Mouse (Mus musculus) lung, postnatal 0 days (tissue): ENCODE measurements around the gene Pdhb. TPM values are rescaled to one million over a fixed set of nuclear protein-coding genes. Genes with fewer than 3 reads are reported as not detected.
A peak's percentile ranks its signal among the peaks of the same experiment; 100 is the strongest.
"Not testable (repeated sequence)": the region's sequence is repeated elsewhere in the genome, so short reads cannot be mapped to it uniquely, and the experiment has no call there.

Experiments used
- ATAC-seq: fragments of 200-750 bp; cut with Nextera tagmentation; 2 replicates; pipeline ENCODE4 v1.8.0; 2017; ENCODE audit warnings: moderate library complexity
- DNase-seq: peaks from one replicate; pipeline ENCODE4 v3.0.0-alpha.2; 2016; ENCODE audit warnings: low spot score
- H3K27ac ChIP-seq: fragments of 300-500 bp; sonication (generic); 2 replicates; pipeline ENCODE4 v1.5.1; 2014; ENCODE audit warnings: antibody characterized with exemption, mild to moderate bottlenecking, low read length, mixed read lengths
- H3K27me3 ChIP-seq: fragments of 300-500 bp; sonication (generic); replicated peaks from 2 replicates; pipeline ENCODE4 v1.6.1; 2014; ENCODE audit warnings: low read length, mixed read lengths; ENCODE audit not compliant: insufficient read depth
- H3K36me3 ChIP-seq: fragments of 300-500 bp; sonication (generic); 2 replicates; pipeline ENCODE4 v1.6.1; 2014; ENCODE audit warnings: low read length, mixed read lengths; ENCODE audit not compliant: insufficient read depth
- H3K4me1 ChIP-seq: fragments of 300-500 bp; sonication (generic); 2 replicates; pipeline ENCODE4 v1.6.1; 2014; ENCODE audit warnings: antibody characterized with exemption, low read depth, low read length, mixed read lengths; ENCODE audit not compliant: insufficient read depth
- H3K4me2 ChIP-seq: fragments of 300-500 bp; sonication (generic); replicated peaks from 2 replicates; pipeline ENCODE4 v1.6.1; 2014; ENCODE audit warnings: low read depth, mild to moderate bottlenecking, low read length, moderate library complexity, mixed read lengths
- H3K4me3 ChIP-seq: fragments of 300-500 bp; sonication (generic); 2 replicates; pipeline ENCODE4 v1.5.1; 2014; ENCODE audit warnings: low read depth, low read length
- H3K9ac ChIP-seq: fragments of 300-500 bp; sonication (generic); replicated peaks from 2 replicates; pipeline ENCODE4 v1.6.1; 2014; ENCODE audit warnings: low read depth, mild to moderate bottlenecking
- H3K9me3 ChIP-seq: fragments of 300-500 bp; sonication (generic); 2 replicates; pipeline ENCODE4 v1.6.1; 2016; ENCODE audit warnings: low read length, mixed read lengths
- CTCF ChIP-seq: IDR thresholded peaks from 2 replicates; pipeline ENCODE4 v1.5.1; 2016; ENCODE audit warnings: antibody characterized with exemption, mild to moderate bottlenecking
- EP300 ChIP-seq: IDR thresholded peaks from 2 replicates; pipeline ENCODE4 v1.6.1; 2016; ENCODE audit warnings: antibody characterized with exemption, mild to moderate bottlenecking, control low read depth
- WGBS: fragments of 180-500 bp; shearing (Covaris S2); extraction: QIAGEN DNeasy Blood & Tissue Kit; methylation state at CpG from one replicate; pipeline ENCODE4 v1.1.7; 2014; 5-methylcytosine and 5-hydroxymethylcytosine counted together
- polyA plus RNA-seq: library from polyadenylated mRNA; unstranded; fragments of >200 nt; fragmentation: Nextera tagmentation; extraction: Ambion mirVana; gene quantifications from 2 replicates; pipeline ENCODE4 v1.2.1, GENCODE M21; 2015

The Pdhb gene
- polyA plus RNA-seq, 1 experiment from 2014 or later: 140 TPM

DNA sequence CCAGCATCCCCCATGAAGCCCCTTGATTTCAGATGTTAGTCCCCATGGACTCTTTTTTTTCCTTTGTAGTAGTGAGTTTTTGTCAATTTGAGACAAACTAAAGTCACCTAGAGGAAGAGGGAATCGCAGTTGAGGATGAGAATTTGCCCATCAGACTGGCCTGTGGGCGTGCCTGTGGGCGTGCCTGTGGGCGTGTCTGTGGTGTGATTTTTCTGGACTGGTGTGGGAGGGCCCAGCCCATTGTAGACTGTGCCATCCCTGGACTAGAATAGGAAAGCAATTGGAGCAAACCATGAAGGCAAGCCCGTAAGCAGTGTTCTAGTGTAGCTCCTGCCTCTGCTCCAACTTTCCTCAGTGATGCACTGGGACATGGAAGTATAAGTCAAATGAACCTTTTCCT is 3.4 kb upstream of the Pdhb start:
- Histone ChIP-seq H3K27me3 (no peaks in the 10 kb centered on the region), H3K36me3 (no peaks in the 10 kb centered on the region), H3K27ac (no peak overlapping the region), H3K9me3 (no peaks in the 10 kb centered on the region), H3K9ac (no peak overlapping the region), H3K4me1 (peaks cover 4% of the 10 kb centered on the region; the same call in 1 of the 2 replicates), H3K4me2 (no peak overlapping the region), H3K4me3 (no peak overlapping the region)
- ATAC-seq: no peak
- 51% methylated on average over 5 of the region's 5 CpGs for WGBS
- no peak for DNase-seq
- TF ChIP-seq CTCF (no peak), EP300 (no peak)

DNA sequence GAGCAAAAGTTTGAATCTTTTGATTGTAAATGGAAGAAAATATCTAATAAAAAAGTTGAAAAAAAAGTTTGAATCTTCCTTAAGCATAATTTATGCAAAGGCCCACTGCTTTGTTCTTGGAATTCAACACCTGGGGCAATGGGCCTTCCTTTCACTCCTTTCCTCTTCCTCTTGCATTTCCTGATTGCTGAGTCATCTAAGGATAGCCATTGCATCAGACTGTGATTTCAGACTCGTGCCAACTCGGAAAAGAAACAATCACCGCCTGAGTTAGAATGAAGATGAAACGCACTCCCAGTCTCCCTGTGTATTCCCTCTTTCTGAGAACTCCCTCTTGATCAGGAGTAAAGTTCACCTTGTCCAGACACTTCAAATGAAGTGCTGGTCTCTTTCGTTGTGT is 1.8 kb upstream of the Pdhb start:
- no peaks in the 10 kb centered on the region for H3K27me3 ChIP-seq
- TF ChIP-seq EP300: no peak
- TF ChIP-seq CTCF: no peak
- peaks cover 4% of the 10 kb centered on the region; the same call in 1 of the 2 replicates for H3K4me1 ChIP-seq
- H3K9me3 ChIP-seq: no peaks in the 10 kb centered on the region
- no peak for ATAC-seq
- peak; percentile 23 for DNase-seq
- WGBS: 75% methylated on average over 5 of the region's 5 CpGs
- H3K27ac ChIP-seq: no peak overlapping the region
- H3K36me3 ChIP-seq: no peaks in the 10 kb centered on the region
- no peak overlapping the region for H3K4me3 ChIP-seq
- no peak overlapping the region for H3K4me2 ChIP-seq
- no peak overlapping the region for H3K9ac ChIP-seq

DNA sequence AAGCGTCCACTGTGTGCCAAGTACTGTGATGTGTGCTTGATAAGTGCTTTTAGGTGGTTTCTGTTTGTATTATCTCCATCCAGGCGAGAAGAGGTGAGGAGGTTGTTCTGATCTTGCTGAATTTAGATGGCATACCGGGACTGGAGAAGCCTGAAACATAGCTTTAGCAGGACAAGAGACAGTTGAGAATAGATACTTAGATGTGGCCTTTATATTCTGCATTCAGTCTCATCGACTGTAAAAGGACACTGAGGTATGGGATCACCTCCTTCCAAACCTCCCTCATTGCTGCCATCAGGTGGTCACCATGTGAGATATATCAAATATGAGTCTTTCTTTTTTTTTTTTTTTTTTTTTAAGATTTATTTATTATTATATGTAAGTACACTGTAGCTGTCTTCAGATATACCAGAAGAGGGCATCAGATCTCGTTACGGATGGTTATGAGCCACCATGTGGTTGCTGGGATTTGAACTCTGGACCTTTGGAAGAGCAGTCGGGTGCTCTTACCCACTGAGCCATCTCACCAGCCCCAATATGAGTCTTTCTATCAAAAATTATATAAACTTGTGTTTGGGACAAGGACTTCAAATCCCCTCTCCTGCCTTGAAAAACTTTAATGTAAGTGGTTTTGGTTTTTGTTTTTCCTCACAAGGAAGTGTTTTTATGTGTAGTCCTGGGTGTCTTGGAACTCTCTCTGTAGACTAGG is 871 bp upstream of the Pdhb start:
- Histone ChIP-seq H3K9ac (0 out of 2 replicates have a peak overlapping the region, but pooled peaks have one; percentile 29), H3K4me3 (peak overlapping the region; percentile 93), H3K4me2 (peak overlapping the region; percentile 80), H3K27ac (peak overlapping the region; percentile 64)
- WGBS: 22% methylated on average over 5 of the region's 7 CpGs
- not testable (repeated sequence) for H3K4me1 ChIP-seq, H3K9me3 ChIP-seq, H3K36me3 ChIP-seq, H3K27me3 ChIP-seq, ATAC-seq
- peak; percentile 43 for TF ChIP-seq CTCF
- peak; percentile 44 for DNase-seq

DNA sequence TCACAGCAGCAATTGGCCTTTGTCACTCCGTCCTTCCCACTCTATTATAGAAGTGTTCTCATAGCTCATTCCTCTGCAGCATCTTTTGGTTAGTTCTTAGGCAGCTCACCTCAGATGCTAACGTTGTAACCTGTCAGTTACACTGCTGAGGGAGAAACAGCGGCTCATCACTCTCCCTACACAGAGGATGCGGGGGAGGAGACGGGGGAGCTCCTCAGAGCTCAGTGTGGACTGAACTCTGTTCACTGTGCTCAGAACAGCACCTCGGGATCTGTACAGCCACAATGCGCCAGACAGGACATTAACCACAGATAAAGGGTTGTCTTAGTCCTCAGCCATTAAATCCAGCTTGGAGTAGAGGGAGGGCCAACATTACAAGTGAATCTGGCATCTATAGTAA is 8.4 kb downstream of the Pdhb start:
- no peak overlapping the region for H3K4me2 ChIP-seq
- H3K4me1 ChIP-seq: no peaks in the 10 kb centered on the region
- peaks cover 49% of the 10 kb centered on the region for H3K36me3 ChIP-seq
- WGBS: 83% methylated on average over 7 of the region's 7 CpGs
- H3K9me3 ChIP-seq: no peaks in the 10 kb centered on the region
- ATAC-seq (no peak), DNase-seq (no peak)
- H3K4me3 ChIP-seq: no peak overlapping the region
- H3K27me3 ChIP-seq: no peaks in the 10 kb centered on the region
- TF ChIP-seq CTCF: no peak
- TF ChIP-seq EP300: no peak
- no peak overlapping the region for H3K9ac ChIP-seq
- no peak overlapping the region for H3K27ac ChIP-seq

DNA sequence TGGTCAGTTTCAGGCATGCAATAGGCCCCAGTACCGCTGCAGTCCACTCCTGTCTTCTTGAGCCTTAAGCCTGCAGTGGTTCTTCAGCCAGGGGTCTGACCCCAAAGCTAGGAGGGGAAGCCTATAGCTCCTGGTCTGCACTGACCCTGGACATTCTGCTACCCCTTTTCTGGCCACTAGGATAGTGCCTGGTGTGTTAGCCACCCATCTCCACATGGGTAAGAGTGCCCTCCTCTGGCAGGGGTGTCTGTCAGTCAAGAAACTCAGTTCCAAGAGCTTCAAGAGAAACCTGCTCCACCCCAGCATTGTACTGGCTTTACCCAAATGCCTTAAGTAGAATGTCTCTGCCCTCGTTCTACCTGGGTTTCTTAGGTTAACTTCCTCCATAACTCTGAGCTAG is 11.0 kb downstream of the Pdhb start:
- no peaks in the 10 kb centered on the region for H3K27me3 ChIP-seq
- 94% methylated on average over 2 of the region's 2 CpGs for WGBS
- peaks cover 27% of the 10 kb centered on the region for H3K36me3 ChIP-seq
- H3K4me3 ChIP-seq: no peak overlapping the region
- DNase-seq (no peak), ATAC-seq (no peak)
- no peak overlapping the region for H3K27ac ChIP-seq
- TF ChIP-seq CTCF (peak; percentile 61), EP300 (no peak)
- no peaks in the 10 kb centered on the region for H3K9me3 ChIP-seq
- H3K9ac ChIP-seq: no peak overlapping the region
- no peaks in the 10 kb centered on the region for H3K4me1 ChIP-seq
- H3K4me2 ChIP-seq: no peak overlapping the region

DNA sequence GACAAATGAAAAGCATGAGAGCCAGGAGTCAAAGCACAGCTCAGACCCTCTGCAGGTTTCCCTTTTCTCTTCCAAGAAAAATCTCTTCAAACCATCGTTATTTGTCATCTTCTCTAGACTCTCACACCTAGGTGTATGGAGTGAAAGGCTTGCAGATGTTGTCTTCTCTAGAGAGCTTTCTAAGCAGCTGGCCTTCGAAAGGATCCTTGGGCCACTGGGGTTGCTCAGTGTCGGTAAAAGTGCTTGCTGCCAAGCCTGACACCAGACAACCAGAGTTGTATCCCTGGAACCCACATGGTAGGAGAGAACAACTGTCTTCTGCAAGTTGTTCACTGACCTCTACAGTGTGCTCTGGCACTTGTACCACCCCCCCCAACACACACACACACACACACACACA is 13.7 kb downstream of the Pdhb start:
- Histone ChIP-seq H3K4me1 (no peaks in the 10 kb centered on the region), H3K9ac (no peak overlapping the region), H3K27ac (no peak overlapping the region), H3K4me2 (no peak overlapping the region), H3K27me3 (no peaks in the 10 kb centered on the region), H3K9me3 (no peaks in the 10 kb centered on the region), H3K36me3 (peaks cover 11% of the 10 kb centered on the region), H3K4me3 (no peak overlapping the region)
- DNase-seq (no peak), ATAC-seq (no peak)
- 82% methylated on average over 3 of the region's 3 CpGs for WGBS
- TF ChIP-seq EP300: no peak

DNA sequence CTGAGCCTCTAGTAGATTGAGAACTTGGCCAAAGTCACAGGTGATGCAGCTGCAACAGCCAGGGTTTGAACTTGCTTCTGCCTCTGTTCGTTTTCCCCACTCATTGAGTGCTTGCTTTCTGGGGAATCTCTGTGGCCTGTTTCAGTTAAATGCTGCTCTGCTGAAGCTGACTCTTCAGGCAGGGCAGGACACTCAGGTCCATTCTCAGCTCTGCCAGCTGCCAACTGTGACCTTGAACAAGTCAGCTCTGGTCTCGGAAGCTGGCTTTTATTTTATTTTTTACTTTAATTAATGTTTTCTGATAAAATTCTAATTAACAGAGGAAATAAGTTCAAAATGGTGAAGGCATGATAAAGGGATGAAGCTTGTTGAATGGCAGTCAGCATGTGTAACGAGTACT is 14.1 kb downstream of the Pdhb start:
- H3K27me3 ChIP-seq: no peaks in the 10 kb centered on the region
- H3K27ac ChIP-seq: no peak overlapping the region
- TF ChIP-seq EP300: no peak
- TF ChIP-seq CTCF: no peak
- H3K9ac ChIP-seq: no peak overlapping the region
- H3K4me3 ChIP-seq: no peak overlapping the region
- no peaks in the 10 kb centered on the region for H3K4me1 ChIP-seq
- H3K4me2 ChIP-seq: no peak overlapping the region
- H3K9me3 ChIP-seq: no peaks in the 10 kb centered on the region
- WGBS: 84% methylated on average over 3 of the region's 3 CpGs
- ATAC-seq (no peak), DNase-seq (no peak)
- H3K36me3 ChIP-seq: peaks cover 8% of the 10 kb centered on the region
